ENCODE assay signal across 8 mouse cellular contexts in the genomic region with DNA sequence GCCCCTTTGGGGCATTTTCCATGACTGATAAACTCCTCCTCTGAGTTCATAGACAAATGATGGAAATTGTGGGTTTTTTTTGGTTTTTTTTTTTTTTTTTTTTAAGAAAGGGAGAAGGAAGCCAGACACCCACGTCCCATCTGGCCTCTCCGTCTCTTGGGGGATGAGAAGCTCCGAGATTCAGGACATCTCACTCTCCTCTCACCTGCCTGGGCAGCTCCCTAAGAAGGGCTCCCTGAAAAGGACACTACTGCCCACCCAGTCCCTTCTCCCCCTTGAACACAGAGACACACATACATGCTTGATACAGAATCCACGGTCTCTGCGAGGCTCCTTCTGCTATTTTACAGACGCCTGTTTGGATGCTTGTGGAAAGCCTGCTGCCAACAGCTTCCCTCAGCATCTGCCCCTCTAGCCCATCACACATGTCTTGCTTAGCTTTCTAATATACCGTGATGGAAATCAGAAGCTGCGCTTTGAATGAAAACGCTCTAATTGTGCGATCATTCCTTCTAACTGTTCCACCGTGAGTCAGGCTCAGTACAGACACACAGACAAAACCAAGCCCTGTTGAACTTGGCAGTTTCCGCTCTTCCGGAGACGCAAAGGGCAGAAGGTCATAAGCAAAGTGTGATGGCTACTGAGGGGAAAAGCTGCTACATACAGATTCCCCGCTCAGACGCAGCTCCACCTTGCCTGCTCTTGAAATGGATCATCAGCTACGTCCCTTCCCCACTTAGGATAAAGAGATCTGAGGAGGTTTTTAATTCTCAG.
A peak's percentile ranks its signal among the peaks of the same experiment; 100 is the strongest.
DNase-seq lines count a peak whose midpoint lies in the region; ATAC-seq lines count a peak whose summit lies in the region.

No protein-coding gene starts in this region.

- no peak overlapping the region for H3K4me3 ChIP-seq in forebrain, embryonic 10.5 days
- peak overlapping the region; percentile 21 for H3K4me3 ChIP-seq in neural tube, embryonic 15.5 days (replicated peaks)

- peak overlapping the region; percentile 48; the same call in 1 of the 2 replicates for H3K27ac ChIP-seq in forebrain, embryonic 10.5 days
- peak overlapping the region; percentile 83 for H3K27ac ChIP-seq in neural tube, embryonic 15.5 days (replicated peaks)

- peak overlapping the region; percentile 40 for H3K9ac ChIP-seq in neural tube, embryonic 15.5 days (replicated peaks)

- H3K4me2 ChIP-seq in neural tube, embryonic 15.5 days, result peak overlapping the region; percentile 48

- 86% methylated on average over 17 of the region's 17 CpGs for WGBS in forebrain, embryonic 10.5 days
- WGBS in neural tube, embryonic 15.5 days, result 32% methylated on average over 17 of the region's 17 CpGs

- H3K9me3 ChIP-seq in forebrain, embryonic 10.5 days, result no peaks in the 10 kb centered on the region; the same call in 1 of the 2 replicates
- no peaks in the 10 kb centered on the region for H3K9me3 ChIP-seq in neural tube, embryonic 15.5 days (replicated peaks)

- peak; percentile 3 for DNase-seq in cerebellum, adult 9-11 months
- no peak for DNase-seq in forebrain, embryonic 10.5 days (ENCODE audit: extremely low spot score, low spot score)
- peak; percentile 16 to 34 for DNase-seq in layer of hippocampus, postnatal 10 days (ENCODE audit: low spot score in 2 of 2)
- DNase-seq in embryo, embryonic 11 days, result no peak
- DNase-seq in heart, adult 8-10 months (ENCODE audit: low spot score), result no peak
- DNase-seq in natural killer cell, adult 2 months (ENCODE audit: low spot score in 2 of 2), result no peak

- no peaks in the 10 kb centered on the region for H3K36me3 ChIP-seq in forebrain, embryonic 10.5 days (replicated peaks)
- no peaks in the 10 kb centered on the region for H3K36me3 ChIP-seq in neural tube, embryonic 15.5 days

- no peaks in the 10 kb centered on the region for H3K27me3 ChIP-seq in forebrain, embryonic 10.5 days (ENCODE audit: poor library complexity, severe bottlenecking)
- no peaks in the 10 kb centered on the region for H3K27me3 ChIP-seq in neural tube, embryonic 15.5 days (replicated peaks)

- ATAC-seq in cerebellum, adult (ENCODE audit: insufficient number of reproducible peaks, low FRiP score, low TSS enrichment), result no peak
- ATAC-seq in neural tube, embryonic 15.5 days (ENCODE audit: low FRiP score), result peak; percentile 45

- peaks cover 51% of the 10 kb centered on the region for H3K4me1 ChIP-seq in forebrain, embryonic 10.5 days
- H3K4me1 ChIP-seq in neural tube, embryonic 15.5 days, result peaks cover 37% of the 10 kb centered on the region

Comparison
In these comparisons a context has a peak if more than half of its experiments do, and no peak if none do; other contexts are left out.
1. DNase-seq: peak in cerebellum, adult 9-11 months (single experiment) and layer of hippocampus, postnatal 10 days (2 of 2); none in forebrain, embryonic 10.5 days (single experiment), embryo, embryonic 11 days (single experiment), heart, adult 8-10 months (single experiment) and natural killer cell, adult 2 months (0 of 2).